Mouse (Mus musculus): Measurements from ENCODE around the gene Tspan4. TPM values are rescaled to one million over a fixed set of nuclear protein-coding genes. Genes with fewer than 3 reads are reported as not detected.

The Tspan4 gene
- polyA plus RNA-seq, 1 experiment from 2014 or later = 58.9 TPM

GRCm38 (mm10) chr7:141461521-141462332 is 13.3 kb upstream of the Tspan4 start:
- peaks cover 36% of the 10 kb centered on the region for H3K4me1 ChIP-seq (ENCODE audit: control insufficient read depth, insufficient read depth, low read length)
- peak overlapping the region; percentile 51 for H3K27ac ChIP-seq (ENCODE audit: low read depth, low read length)
- no peaks in the 10 kb centered on the region for H3K9me3 ChIP-seq (replicated peaks; ENCODE audit: control insufficient read depth, low read length)
- H3K4me2 ChIP-seq = peak overlapping the region; percentile 98
- peaks cover 7% of the 10 kb centered on the region for H3K36me3 ChIP-seq (ENCODE audit: control insufficient read depth, insufficient read depth, low read length)
- H3K9ac ChIP-seq (ENCODE audit: low read depth, low read length) = peak overlapping the region; percentile 66
- H3K27me3 ChIP-seq (ENCODE audit: control insufficient read depth, insufficient read depth, low read length) = peaks cover 52% of the 10 kb centered on the region
- WGBS (ENCODE audit: insufficient replicate concordance) = 3% methylated on average over 50 of the region's 59 CpGs
- peak overlapping the region; percentile 60 for H3K4me3 ChIP-seq (ENCODE audit: low read depth, low read length)
- ATAC-seq (replicated peaks; ENCODE audit: insufficient number of reproducible peaks, low FRiP score, low TSS enrichment) = no peak

GRCm38 (mm10) chr7:141462333-141462821 is 12.7 kb upstream of the Tspan4 start:
- H3K9me3 ChIP-seq (replicated peaks; ENCODE audit: control insufficient read depth, low read length) = no peaks in the 10 kb centered on the region
- H3K36me3 ChIP-seq (ENCODE audit: control insufficient read depth, insufficient read depth, low read length) = peaks cover 7% of the 10 kb centered on the region
- ATAC-seq (replicated peaks; ENCODE audit: insufficient number of reproducible peaks, low FRiP score, low TSS enrichment) = no peak
- no peak overlapping the region for H3K27ac ChIP-seq (ENCODE audit: low read depth, low read length)
- H3K4me2 ChIP-seq = peak overlapping the region; percentile 98
- H3K9ac ChIP-seq (ENCODE audit: low read depth, low read length) = peak overlapping the region; percentile 66; the same call in 1 of the 2 replicates
- peaks cover 39% of the 10 kb centered on the region for H3K4me1 ChIP-seq (ENCODE audit: control insufficient read depth, insufficient read depth, low read length)
- H3K4me3 ChIP-seq (ENCODE audit: low read depth, low read length) = peak overlapping the region; percentile 60
- peaks cover 52% of the 10 kb centered on the region for H3K27me3 ChIP-seq (ENCODE audit: control insufficient read depth, insufficient read depth, low read length)
- WGBS (ENCODE audit: insufficient replicate concordance) = 15% methylated on average over 5 of the region's 5 CpGs

- ATAC-seq (replicated peaks; ENCODE audit: insufficient number of reproducible peaks, low FRiP score, low TSS enrichment) = no peak
- H3K4me3 ChIP-seq (ENCODE audit: low read depth, low read length) = peak overlapping the region; percentile 31
- peaks cover 50% of the 10 kb centered on the region for H3K4me1 ChIP-seq (ENCODE audit: control insufficient read depth, insufficient read depth, low read length)
- H3K9me3 ChIP-seq (replicated peaks; ENCODE audit: control insufficient read depth, low read length) = no peaks in the 10 kb centered on the region
- peaks cover 52% of the 10 kb centered on the region for H3K27me3 ChIP-seq (ENCODE audit: control insufficient read depth, insufficient read depth, low read length)
- no peak overlapping the region for H3K27ac ChIP-seq (ENCODE audit: low read depth, low read length)
- H3K4me2 ChIP-seq = peak overlapping the region; percentile 54
- H3K36me3 ChIP-seq (ENCODE audit: control insufficient read depth, insufficient read depth, low read length) = peaks cover 3% of the 10 kb centered on the region
- peak overlapping the region; percentile 48 for H3K9ac ChIP-seq (ENCODE audit: low read depth, low read length)
- WGBS (ENCODE audit: insufficient replicate concordance) = 19% methylated on average over 12 of the region's 12 CpGs
Observed at GRCm38 (mm10) chr7:141463824-141464602, 11.0 kb upstream of the Tspan4 start.

GRCm38 (mm10) chr7:141464603-141465201 is 10.3 kb upstream of the Tspan4 start:
- H3K4me2 ChIP-seq = peak overlapping the region; percentile 54
- 0 out of 2 replicates have a peak, but pooled peaks cover 2% of the 10 kb centered on the region for H3K36me3 ChIP-seq (ENCODE audit: control insufficient read depth, insufficient read depth, low read length)
- H3K9me3 ChIP-seq (replicated peaks; ENCODE audit: control insufficient read depth, low read length) = no peaks in the 10 kb centered on the region
- peak overlapping the region; percentile 48 for H3K9ac ChIP-seq (ENCODE audit: low read depth, low read length)
- no peak for ATAC-seq (replicated peaks; ENCODE audit: insufficient number of reproducible peaks, low FRiP score, low TSS enrichment)
- peaks cover 52% of the 10 kb centered on the region for H3K27me3 ChIP-seq (ENCODE audit: control insufficient read depth, insufficient read depth, low read length)
- H3K27ac ChIP-seq (ENCODE audit: low read depth, low read length) = no peak overlapping the region
- 5% methylated on average over 33 of the region's 38 CpGs for WGBS (ENCODE audit: insufficient replicate concordance)
- peak overlapping the region; percentile 31 for H3K4me3 ChIP-seq (ENCODE audit: low read depth, low read length)
- H3K4me1 ChIP-seq (ENCODE audit: control insufficient read depth, insufficient read depth, low read length) = peaks cover 57% of the 10 kb centered on the region

GRCm38 (mm10) chr7:141465388-141466044 is 9.5 kb upstream of the Tspan4 start:
- 34% methylated on average over 9 of the region's 10 CpGs for WGBS (ENCODE audit: insufficient replicate concordance)
- H3K4me2 ChIP-seq = peak overlapping the region; percentile 54
- H3K9ac ChIP-seq (ENCODE audit: low read depth, low read length) = no peak overlapping the region
- H3K27ac ChIP-seq (ENCODE audit: low read depth, low read length) = no peak overlapping the region
- ATAC-seq (replicated peaks; ENCODE audit: insufficient number of reproducible peaks, low FRiP score, low TSS enrichment) = no peak
- peaks cover 61% of the 10 kb centered on the region for H3K4me1 ChIP-seq (ENCODE audit: control insufficient read depth, insufficient read depth, low read length)
- peak overlapping the region; percentile 31 for H3K4me3 ChIP-seq (ENCODE audit: low read depth, low read length)
- H3K36me3 ChIP-seq (ENCODE audit: control insufficient read depth, insufficient read depth, low read length) = peaks cover 6% of the 10 kb centered on the region
- peaks cover 49% of the 10 kb centered on the region for H3K27me3 ChIP-seq (ENCODE audit: control insufficient read depth, insufficient read depth, low read length)
- no peaks in the 10 kb centered on the region for H3K9me3 ChIP-seq (replicated peaks; ENCODE audit: control insufficient read depth, low read length)

- H3K4me3 ChIP-seq (ENCODE audit: low read depth, low read length) = no peak overlapping the region
- no peaks in the 10 kb centered on the region for H3K9me3 ChIP-seq (replicated peaks; ENCODE audit: control insufficient read depth, low read length)
- no peak overlapping the region for H3K9ac ChIP-seq (ENCODE audit: low read depth, low read length)
- peaks cover 57% of the 10 kb centered on the region for H3K4me1 ChIP-seq (ENCODE audit: control insufficient read depth, insufficient read depth, low read length)
- H3K27me3 ChIP-seq (ENCODE audit: control insufficient read depth, insufficient read depth, low read length) = peaks cover 44% of the 10 kb centered on the region
- peaks cover 11% of the 10 kb centered on the region for H3K36me3 ChIP-seq (ENCODE audit: control insufficient read depth, insufficient read depth, low read length)
- 60% methylated on average over 7 of the region's 7 CpGs for WGBS (ENCODE audit: insufficient replicate concordance)
- no peak overlapping the region for H3K4me2 ChIP-seq
- no peak for ATAC-seq (replicated peaks; ENCODE audit: insufficient number of reproducible peaks, low FRiP score, low TSS enrichment)
- no peak overlapping the region for H3K27ac ChIP-seq (ENCODE audit: low read depth, low read length)
Observed at GRCm38 (mm10) chr7:141466045-141466394, 9.0 kb upstream of the Tspan4 start.

GRCm38 (mm10) chr7:141466607-141467148 is 8.4 kb upstream of the Tspan4 start:
- WGBS (ENCODE audit: insufficient replicate concordance) = 52% methylated on average over 10 of the region's 10 CpGs
- H3K4me2 ChIP-seq = peak overlapping the region; percentile 80
- H3K27ac ChIP-seq (ENCODE audit: low read depth, low read length) = peak overlapping the region; percentile 96
- H3K4me1 ChIP-seq (ENCODE audit: control insufficient read depth, insufficient read depth, low read length) = peaks cover 51% of the 10 kb centered on the region
- no peak for ATAC-seq (replicated peaks; ENCODE audit: insufficient number of reproducible peaks, low FRiP score, low TSS enrichment)
- peak overlapping the region; percentile 73 for H3K4me3 ChIP-seq (ENCODE audit: low read depth, low read length)
- H3K36me3 ChIP-seq (ENCODE audit: control insufficient read depth, insufficient read depth, low read length) = peaks cover 15% of the 10 kb centered on the region
- H3K9ac ChIP-seq (ENCODE audit: low read depth, low read length) = peak overlapping the region; percentile 87
- no peaks in the 10 kb centered on the region for H3K9me3 ChIP-seq (replicated peaks; ENCODE audit: control insufficient read depth, low read length)
- H3K27me3 ChIP-seq (ENCODE audit: control insufficient read depth, insufficient read depth, low read length) = peaks cover 38% of the 10 kb centered on the region

Data from heart, embryonic 11.5 days (tissue).